Mouse (Mus musculus): ENCODE measurements around the gene Klk4. TPM values are rescaled to one million over a fixed set of nuclear protein-coding genes. Genes with fewer than 3 reads are reported as not detected.
A peak's percentile ranks its signal among the peaks of the same experiment; 100 is the strongest.

Gene Klk4
- polyA plus RNA-seq (2015; fragmentation: Nextera tagmentation; extraction: Ambion mirVana) = 0.24 and 0.59 TPM in 2 replicates

DNA sequence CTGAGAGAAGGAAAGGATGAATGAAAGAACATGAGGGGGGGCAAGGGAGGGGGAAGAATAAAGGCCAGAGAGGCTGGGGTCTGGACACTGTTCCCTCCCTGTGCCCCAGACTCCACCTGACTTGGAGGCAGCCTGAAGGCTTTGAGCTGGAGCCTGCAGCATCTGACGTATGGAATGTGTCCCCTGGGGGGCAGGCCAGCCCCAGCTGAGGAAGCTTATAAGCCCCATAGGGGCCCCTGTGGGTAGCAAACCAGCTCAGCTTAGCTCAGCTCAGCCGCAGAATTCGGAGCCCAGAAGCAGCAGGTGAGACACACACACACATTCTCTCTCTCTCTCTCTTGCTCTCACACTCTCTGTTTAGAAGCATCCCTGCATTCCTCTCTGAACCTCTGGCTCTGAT lies at the start of gene Klk4:
Gene Klk4 (plus strand): TSS at position 249 of the 400 bp plus-strand sequence.
- no peaks in the 10 kb centered on the region for H3K27me3 ChIP-seq
- H3K27ac ChIP-seq (replicated peaks) = no peak within 1 kb of the TSS
- 7% methylated on average over 3 of the region's 3 CpGs for WGBS
- no peaks in the 10 kb centered on the region for H3K36me3 ChIP-seq
- H3K4me1 ChIP-seq = 0 out of 2 replicates have a peak, but pooled peaks cover 2% of the 10 kb centered on the region
- ATAC-seq (replicated peaks) = no peak
- H3K9ac ChIP-seq (replicated peaks) = no peak within 1 kb of the TSS
- H3K4me2 ChIP-seq (replicated peaks) = no peak within 1 kb of the TSS
- no peak within 1 kb of the TSS for H3K4me3 ChIP-seq
- H3K9me3 ChIP-seq = no peaks in the 10 kb centered on the region

DNA sequence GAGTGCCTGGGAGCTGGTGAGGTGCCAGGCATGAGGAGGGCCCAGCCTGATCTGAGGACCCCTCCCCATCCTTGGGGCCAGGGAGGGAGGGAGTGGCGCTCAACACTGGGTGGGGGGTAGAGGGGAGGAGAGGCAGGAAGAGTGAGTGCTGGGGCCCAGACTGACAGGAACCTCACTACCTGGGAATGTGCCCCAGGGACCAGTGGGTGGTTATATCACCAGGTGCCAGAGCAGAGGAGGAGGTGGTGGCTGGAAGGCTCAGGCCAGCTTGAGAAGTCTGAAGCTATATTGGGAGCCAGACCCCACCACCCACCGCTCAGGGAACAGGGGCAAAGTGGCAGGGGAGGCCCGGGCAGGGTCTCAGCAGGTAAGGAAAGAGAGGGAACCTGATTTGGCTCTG lies 39.3 kb upstream of the Klk4 start, which contains the start of gene Klk5:
Gene Klk5 (plus strand): TSS at position 271 of the 400 bp plus-strand sequence.
- H3K4me3 ChIP-seq = no peak within 1 kb of the TSS
- H3K4me2 ChIP-seq (replicated peaks) = no peak within 1 kb of the TSS
- H3K27ac ChIP-seq (replicated peaks) = no peak within 1 kb of the TSS
- H3K9ac ChIP-seq (replicated peaks) = no peak within 1 kb of the TSS
- H3K4me1 ChIP-seq = no peaks in the 10 kb centered on the region
- no peaks in the 10 kb centered on the region for H3K9me3 ChIP-seq
- ATAC-seq (replicated peaks) = no peak
- no peaks in the 10 kb centered on the region for H3K27me3 ChIP-seq
- no peaks in the 10 kb centered on the region for H3K36me3 ChIP-seq
- WGBS = 67% methylated on average over 3 of the region's 3 CpGs

DNA sequence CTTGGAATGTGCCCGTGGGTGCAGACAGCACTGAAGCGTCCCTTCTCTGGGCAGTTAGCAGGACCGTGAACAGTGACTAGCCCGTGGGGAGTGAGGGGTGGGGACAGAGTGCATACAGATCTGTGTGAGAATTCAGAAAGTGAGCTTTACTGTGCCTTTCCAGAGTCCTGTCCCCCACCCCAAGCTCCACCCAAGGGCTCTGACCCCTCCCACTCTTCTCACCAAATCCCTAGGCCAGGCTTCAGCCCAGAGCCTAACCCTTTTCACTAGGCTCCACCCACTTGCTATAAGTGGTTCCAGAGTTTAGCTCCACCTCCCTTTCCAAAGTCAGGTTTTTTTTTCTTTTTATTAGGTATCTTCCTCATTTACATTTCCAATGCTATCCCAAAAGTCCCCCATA lies 37.2 kb upstream of the Klk4 start:
- Histone ChIP-seq H3K4me2 (replicated peaks) (no peak overlapping the region), H3K36me3 (no peaks in the 10 kb centered on the region), H3K9ac (replicated peaks) (no peak overlapping the region), H3K27ac (replicated peaks) (no peak overlapping the region), H3K27me3 (no peaks in the 10 kb centered on the region), H3K4me3 (no peak overlapping the region), H3K9me3 (no peaks in the 10 kb centered on the region), H3K4me1 (no peaks in the 10 kb centered on the region)
- ATAC-seq (replicated peaks) = no peak
- WGBS = 92% methylated on average over 4 of the region's 4 CpGs

DNA sequence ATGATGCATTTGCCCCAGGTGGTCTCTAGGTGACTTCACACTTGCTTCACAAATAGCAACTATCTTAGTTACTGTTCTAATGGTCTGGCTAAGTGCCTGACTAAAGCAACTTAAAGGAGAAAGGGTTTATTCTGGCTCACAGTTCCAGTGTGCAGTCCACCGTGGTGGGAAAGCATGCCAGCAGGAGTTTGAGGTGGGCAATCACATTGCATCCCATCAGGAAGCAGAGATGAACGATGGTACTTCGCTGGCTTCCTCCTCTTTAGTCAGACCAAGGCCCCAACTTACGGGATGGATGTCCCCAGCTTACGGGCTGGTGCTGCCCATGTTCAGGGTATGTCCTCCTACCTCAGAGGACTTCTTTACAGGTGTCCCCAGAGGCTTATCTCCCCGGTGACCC lies 29.3 kb upstream of the Klk4 start:
- H3K27ac ChIP-seq (replicated peaks) = no peak overlapping the region
- no peaks in the 10 kb centered on the region for H3K36me3 ChIP-seq
- H3K27me3 ChIP-seq = no peaks in the 10 kb centered on the region
- H3K9ac ChIP-seq (replicated peaks) = no peak overlapping the region
- 90% methylated on average over 6 of the region's 6 CpGs for WGBS
- no peak for ATAC-seq (replicated peaks)
- H3K4me2 ChIP-seq (replicated peaks) = no peak overlapping the region
- H3K9me3 ChIP-seq = no peaks in the 10 kb centered on the region
- no peaks in the 10 kb centered on the region for H3K4me1 ChIP-seq
- no peak overlapping the region for H3K4me3 ChIP-seq

DNA sequence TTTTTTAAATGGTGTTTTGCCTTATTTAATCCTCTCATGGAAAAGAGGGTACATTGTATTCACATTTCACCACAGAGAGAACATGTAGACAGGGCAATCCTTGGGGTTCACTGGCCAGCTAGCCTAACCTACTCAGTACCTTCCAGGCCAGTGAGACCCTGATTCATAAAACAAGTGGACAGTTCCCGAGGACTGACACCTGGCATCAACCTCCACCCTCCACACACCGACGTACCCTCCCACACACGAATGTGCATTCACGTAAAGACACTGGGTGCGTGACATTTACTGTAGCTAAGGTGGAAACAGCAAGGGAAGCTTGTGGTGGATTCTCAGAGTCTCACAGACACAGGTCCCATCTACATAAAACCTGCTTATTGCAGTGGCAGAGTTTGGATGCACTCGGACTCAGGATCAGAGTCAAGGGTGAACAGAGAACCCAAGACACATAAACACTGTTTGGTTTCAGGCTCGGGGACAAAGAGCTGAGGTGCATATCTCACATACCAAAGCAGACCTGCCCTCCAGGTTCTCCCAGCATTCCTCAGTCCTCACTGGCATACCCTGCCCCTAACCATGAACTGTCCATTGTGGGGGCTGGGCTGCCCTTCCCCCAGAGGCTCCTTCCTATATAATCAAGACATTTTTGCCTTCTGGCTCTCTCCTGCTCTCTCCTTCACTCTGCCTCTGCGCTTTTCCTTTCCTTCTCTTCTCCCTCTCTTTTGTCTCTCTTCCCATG lies 26.1 kb upstream of the Klk4 start:
- H3K27ac ChIP-seq (replicated peaks) = no peak overlapping the region
- WGBS = 87% methylated on average over 9 of the region's 9 CpGs
- no peak overlapping the region for H3K4me2 ChIP-seq (replicated peaks)
- H3K36me3 ChIP-seq = no peaks in the 10 kb centered on the region
- no peak for ATAC-seq (replicated peaks)
- no peaks in the 10 kb centered on the region for H3K4me1 ChIP-seq
- no peaks in the 10 kb centered on the region for H3K9me3 ChIP-seq
- no peak overlapping the region for H3K4me3 ChIP-seq
- H3K27me3 ChIP-seq = no peaks in the 10 kb centered on the region
- H3K9ac ChIP-seq (replicated peaks) = no peak overlapping the region

DNA sequence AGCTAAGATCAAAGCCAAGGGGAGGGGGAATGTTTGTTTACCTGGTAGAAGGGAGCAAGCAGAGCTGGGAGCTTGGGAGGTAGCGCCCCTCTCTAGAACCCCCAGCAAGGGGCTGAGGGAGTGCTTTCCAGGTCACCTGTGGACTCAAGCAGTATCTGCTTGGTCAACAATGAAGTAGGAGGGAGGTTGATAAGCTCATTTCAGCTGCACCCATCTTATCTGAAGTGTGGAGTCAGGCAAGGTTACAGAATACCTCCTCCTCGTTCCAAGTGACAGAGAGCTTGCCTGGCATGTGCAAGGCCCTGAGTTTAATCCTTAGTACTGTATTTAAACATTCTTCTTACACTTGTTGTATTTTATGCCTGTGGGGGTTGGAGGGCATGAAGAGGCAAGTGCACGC lies 25.3 kb upstream of the Klk4 start:
- no peak overlapping the region for H3K4me3 ChIP-seq
- WGBS = 71% methylated on average over 3 of the region's 3 CpGs
- no peaks in the 10 kb centered on the region for H3K27me3 ChIP-seq
- no peak for ATAC-seq (replicated peaks)
- H3K36me3 ChIP-seq = no peaks in the 10 kb centered on the region
- no peaks in the 10 kb centered on the region for H3K9me3 ChIP-seq
- H3K9ac ChIP-seq (replicated peaks) = no peak overlapping the region
- H3K4me2 ChIP-seq (replicated peaks) = no peak overlapping the region
- no peak overlapping the region for H3K27ac ChIP-seq (replicated peaks)
- H3K4me1 ChIP-seq = no peaks in the 10 kb centered on the region

DNA sequence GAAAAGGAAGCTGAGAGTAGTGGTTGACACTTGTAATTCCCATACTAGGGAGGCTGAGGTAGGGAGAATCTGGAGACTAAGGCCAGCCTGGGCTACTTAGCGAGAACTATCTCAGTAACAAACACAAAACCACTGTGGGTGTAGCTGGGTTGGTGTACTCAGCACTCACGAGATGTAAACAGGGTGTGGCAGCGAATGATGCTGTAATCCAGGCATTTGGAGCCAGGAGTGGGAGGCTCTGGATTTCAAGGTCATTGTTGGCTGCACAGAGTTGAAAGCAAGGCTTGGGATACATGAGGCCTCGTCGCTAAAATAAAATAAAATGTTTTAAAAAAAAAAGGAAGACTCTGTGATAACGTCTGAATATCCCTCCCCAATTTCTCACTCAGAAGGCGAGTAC lies 24.7 kb upstream of the Klk4 start:
- Histone ChIP-seq H3K27me3 (no peaks in the 10 kb centered on the region), H3K4me3 (no peak overlapping the region), H3K9me3 (no peaks in the 10 kb centered on the region), H3K4me2 (replicated peaks) (no peak overlapping the region), H3K36me3 (no peaks in the 10 kb centered on the region), H3K4me1 (no peaks in the 10 kb centered on the region), H3K9ac (replicated peaks) (no peak overlapping the region), H3K27ac (replicated peaks) (no peak overlapping the region)
- whole genome bisulfite sequencing = 86% methylated on average over 7 of the region's 7 CpGs
- no peak for ATAC-seq (replicated peaks)

DNA sequence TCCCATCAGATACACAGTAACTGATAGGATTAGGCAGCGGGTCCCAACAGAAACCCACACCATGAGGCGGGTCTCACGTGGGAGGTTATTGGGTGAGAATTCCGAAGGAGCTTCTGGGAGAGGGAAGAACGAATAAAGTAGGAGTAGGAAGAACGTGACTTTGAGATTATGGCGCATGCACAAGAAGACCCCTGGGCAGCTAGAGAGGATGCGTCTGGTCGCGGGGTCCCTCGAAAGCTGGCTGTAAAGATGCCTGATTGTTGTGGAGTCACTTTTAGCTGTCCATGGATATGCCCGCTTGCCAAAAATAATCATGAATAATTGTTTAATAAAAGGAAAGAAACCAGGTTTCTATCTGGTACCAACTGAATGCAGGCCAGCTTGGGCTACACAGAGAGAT lies 23.5 kb upstream of the Klk4 start:
- no peaks in the 10 kb centered on the region for H3K4me1 ChIP-seq
- H3K27ac ChIP-seq (replicated peaks) = no peak overlapping the region
- H3K4me2 ChIP-seq (replicated peaks) = no peak overlapping the region
- H3K27me3 ChIP-seq = no peaks in the 10 kb centered on the region
- no peaks in the 10 kb centered on the region for H3K36me3 ChIP-seq
- no peaks in the 10 kb centered on the region for H3K9me3 ChIP-seq
- H3K4me3 ChIP-seq = no peak overlapping the region
- WGBS = 93% methylated on average over 12 of the region's 12 CpGs
- ATAC-seq (replicated peaks) = no peak
- no peak overlapping the region for H3K9ac ChIP-seq (replicated peaks)

DNA sequence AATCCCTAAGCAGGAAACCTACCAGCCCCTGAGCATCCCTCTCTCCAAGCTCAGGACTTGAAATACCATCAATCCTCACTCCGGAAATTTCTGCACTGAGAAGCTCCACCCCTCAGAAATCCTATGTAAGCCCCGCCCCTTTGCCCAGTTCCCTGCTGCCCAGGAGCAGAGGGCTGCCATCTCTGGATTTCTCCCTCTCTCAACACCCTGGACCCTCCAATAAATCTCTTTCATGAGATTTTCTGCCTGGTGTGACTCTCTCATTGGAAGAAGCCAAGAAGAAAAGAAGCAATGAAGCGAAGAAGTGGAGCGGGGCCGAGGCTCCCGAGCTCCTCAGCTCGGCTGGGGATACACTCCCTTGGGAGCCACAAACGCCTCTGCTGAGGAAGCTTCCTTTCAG lies 20.5 kb upstream of the Klk4 start:
- 22% methylated on average over 8 of the region's 8 CpGs for WGBS
- Histone ChIP-seq H3K4me3 (no peak overlapping the region), H3K27me3 (no peaks in the 10 kb centered on the region), H3K27ac (replicated peaks) (no peak overlapping the region), H3K9ac (replicated peaks) (no peak overlapping the region), H3K9me3 (no peaks in the 10 kb centered on the region), H3K4me2 (replicated peaks) (no peak overlapping the region), H3K36me3 (no peaks in the 10 kb centered on the region), H3K4me1 (no peaks in the 10 kb centered on the region)
- ATAC-seq (replicated peaks) = no peak

DNA sequence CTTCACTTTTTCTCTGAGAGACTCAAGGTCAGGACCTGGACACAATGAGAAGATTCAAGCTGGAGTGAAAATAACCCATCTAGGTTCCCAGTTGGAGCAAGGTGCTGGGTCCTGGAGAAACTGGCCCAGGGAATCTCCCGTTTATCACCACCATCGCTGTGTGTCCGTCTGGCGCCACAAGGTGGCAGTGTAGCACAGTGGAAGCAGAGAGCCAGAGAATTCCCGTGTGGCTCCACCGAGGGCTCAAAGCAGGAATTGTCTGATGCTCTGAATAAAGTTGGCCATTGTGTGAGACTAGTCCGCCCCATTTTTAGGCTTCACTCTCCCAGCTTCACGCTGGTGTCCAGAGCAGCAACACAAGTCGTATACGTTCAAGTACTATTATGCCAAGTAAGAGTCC lies 7.7 kb upstream of the Klk4 start:
- WGBS = under 1% methylated on average over 10 of the region's 10 CpGs
- Histone ChIP-seq H3K27ac (replicated peaks) (no peak overlapping the region), H3K4me1 (no peaks in the 10 kb centered on the region), H3K4me2 (replicated peaks) (no peak overlapping the region), H3K9ac (replicated peaks) (no peak overlapping the region), H3K36me3 (no peaks in the 10 kb centered on the region), H3K4me3 (no peak overlapping the region), H3K27me3 (no peaks in the 10 kb centered on the region), H3K9me3 (no peaks in the 10 kb centered on the region)
- peak; percentile 76 for ATAC-seq (replicated peaks)

DNA sequence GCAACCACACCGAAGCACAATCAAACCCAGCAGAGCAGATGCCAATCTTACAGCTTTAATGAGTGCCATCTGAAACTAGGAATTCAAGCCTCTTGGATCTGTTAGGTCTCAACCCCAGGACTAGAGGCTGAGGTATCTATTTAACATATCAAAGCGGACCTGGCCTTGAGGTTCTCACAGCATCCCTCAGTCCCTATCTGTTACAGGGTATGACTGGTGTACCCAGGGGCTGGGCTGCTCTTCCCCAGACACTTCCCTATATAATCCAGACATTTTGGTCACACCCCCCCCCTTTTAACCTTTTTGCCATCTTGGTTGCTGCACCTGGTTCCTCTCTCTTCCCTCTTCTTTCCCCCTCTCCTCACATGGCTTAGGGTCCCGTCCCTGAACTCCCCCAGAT lies 7.3 kb upstream of the Klk4 start:
- Histone ChIP-seq H3K4me3 (no peak overlapping the region), H3K27ac (replicated peaks) (no peak overlapping the region), H3K4me1 (no peaks in the 10 kb centered on the region), H3K9ac (replicated peaks) (no peak overlapping the region), H3K36me3 (no peaks in the 10 kb centered on the region), H3K27me3 (no peaks in the 10 kb centered on the region), H3K9me3 (no peaks in the 10 kb centered on the region), H3K4me2 (replicated peaks) (no peak overlapping the region)
- 73% methylated on average over 3 of the region's 3 CpGs for WGBS
- no peak for ATAC-seq (replicated peaks)

DNA sequence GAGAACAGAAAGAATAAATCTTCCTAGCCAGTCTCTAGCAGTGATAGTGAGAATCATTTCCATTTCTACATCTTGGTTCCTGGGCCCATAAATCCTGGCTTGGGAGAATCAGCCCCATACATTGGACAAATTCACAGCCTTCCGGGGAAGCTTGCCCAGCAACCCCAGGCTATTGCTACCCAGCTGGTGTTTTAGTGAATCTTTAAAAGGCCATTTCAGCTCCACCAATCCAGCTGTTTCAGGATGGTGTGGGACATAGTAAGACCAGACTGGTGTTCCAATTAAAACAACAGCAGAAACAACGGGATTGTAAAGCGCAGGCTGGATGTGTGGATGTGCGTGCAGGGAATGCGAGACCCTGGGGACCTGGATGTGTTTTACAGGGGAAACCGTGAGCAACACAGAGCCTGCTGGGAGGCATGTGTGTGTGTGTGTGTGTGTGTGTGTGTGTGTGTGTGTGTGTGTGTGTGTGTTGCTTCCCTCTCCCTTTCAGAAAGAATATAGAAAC lies 6.0 kb upstream of the Klk4 start:
- no peaks in the 10 kb centered on the region for H3K27me3 ChIP-seq
- no peak overlapping the region for H3K4me2 ChIP-seq (replicated peaks)
- H3K36me3 ChIP-seq = no peaks in the 10 kb centered on the region
- no peak overlapping the region for H3K9ac ChIP-seq (replicated peaks)
- no peak overlapping the region for H3K4me3 ChIP-seq
- 84% methylated on average over 6 of the region's 6 CpGs for WGBS
- H3K4me1 ChIP-seq = no peaks in the 10 kb centered on the region
- ATAC-seq (replicated peaks) = no peak
- no peak overlapping the region for H3K27ac ChIP-seq (replicated peaks)
- H3K9me3 ChIP-seq = no peaks in the 10 kb centered on the region

DNA sequence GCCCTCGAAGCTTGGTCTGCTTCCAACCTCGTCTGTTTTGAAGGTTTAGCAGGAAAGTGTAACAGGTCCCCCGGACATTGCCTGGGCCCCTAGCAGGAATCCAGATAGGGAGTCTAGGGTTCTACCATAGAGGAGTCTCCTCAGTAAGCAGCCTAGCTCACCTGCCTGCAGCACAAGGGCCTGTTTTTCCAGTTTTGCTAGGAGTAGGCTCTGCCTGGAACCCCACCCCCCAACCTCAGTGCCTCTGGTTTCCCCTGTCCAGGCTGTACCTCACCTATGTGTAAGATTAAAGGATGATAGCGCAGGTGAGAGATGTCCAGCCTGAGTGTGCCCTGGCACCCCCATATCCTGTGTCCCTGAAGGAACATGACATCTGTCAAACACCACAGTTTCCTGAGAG lies 4.5 kb upstream of the Klk4 start:
- 86% methylated on average over 4 of the region's 4 CpGs for WGBS

More for the DNA sequence above, 4.5 kb upstream of the Klk4 start:
- Histone ChIP-seq H3K4me1 (no peaks in the 10 kb centered on the region), H3K27ac (replicated peaks) (no peak overlapping the region), H3K9me3 (no peaks in the 10 kb centered on the region), H3K36me3 (no peaks in the 10 kb centered on the region), H3K4me3 (no peak overlapping the region), H3K4me2 (replicated peaks) (no peak overlapping the region), H3K9ac (replicated peaks) (no peak overlapping the region), H3K27me3 (no peaks in the 10 kb centered on the region)
- no peak for ATAC-seq (replicated peaks)
